Mouse (Mus musculus) midbrain, embryonic 16.5 days (tissue): ENCODE results near the gene Rasgef1a. TPM values are rescaled to one million over a fixed set of nuclear protein-coding genes. Genes with fewer than 3 reads are reported as not detected.
A peak's percentile ranks its signal among the peaks of the same experiment; 100 is the strongest.

Experiments
- ATAC-seq: fragments of 200-750 bp; cut with Nextera tagmentation; 2 replicates; pipeline ENCODE4 v1.8.0; 2017; ENCODE audit warnings: moderate TSS enrichment
- H3K27ac ChIP-seq: fragments of 300-500 bp; sonication (generic); 2 replicates; pipeline ENCODE4 v1.5.1; 2014; ENCODE audit warnings: mild to moderate bottlenecking, low read length, mixed read lengths
- H3K27me3 ChIP-seq: fragments of 300-500 bp; sonication (generic); 2 replicates; pipeline ENCODE4 v1.6.1; 2014; ENCODE audit warnings: low read depth, low read length, mixed read lengths; ENCODE audit not compliant: control insufficient read depth, insufficient read depth
- H3K36me3 ChIP-seq: fragments of 300-500 bp; sonication (generic); 2 replicates; pipeline ENCODE4 v1.6.1; 2014; ENCODE audit warnings: mild to moderate bottlenecking, low read length, moderate library complexity, mixed read lengths; ENCODE audit not compliant: control insufficient read depth, insufficient read depth
- H3K4me1 ChIP-seq: fragments of 300-500 bp; sonication (generic); 2 replicates; pipeline ENCODE4 v1.6.1; 2014; ENCODE audit warnings: mild to moderate bottlenecking, low read length, mixed read lengths; ENCODE audit not compliant: control insufficient read depth, insufficient read depth
- H3K4me2 ChIP-seq: fragments of 300-500 bp; sonication (generic); 2 replicates; pipeline ENCODE4 v1.6.1; 2014; ENCODE audit warnings: mild to moderate bottlenecking, low read length, mixed read lengths
- H3K4me3 ChIP-seq: fragments of 300-500 bp; sonication (generic); 2 replicates; pipeline ENCODE4 v1.5.1; 2014; ENCODE audit warnings: low read depth, mild to moderate bottlenecking, low read length, moderate library complexity, mixed read lengths
- H3K9ac ChIP-seq: fragments of 300-500 bp; sonication (generic); 2 replicates; pipeline ENCODE4 v1.6.1; 2014; ENCODE audit warnings: low read depth, low read length, mixed read lengths
- H3K9me3 ChIP-seq: fragments of 300-500 bp; sonication (generic); replicated peaks from 2 replicates; pipeline ENCODE4 v1.6.1; 2014; ENCODE audit warnings: mild to moderate bottlenecking, low read length, mixed read lengths; ENCODE audit not compliant: control insufficient read depth, poor library complexity, severe bottlenecking
- WGBS: fragments of 180-500 bp; shearing (Covaris S2); extraction: QIAGEN DNeasy Blood & Tissue Kit; methylation state at CpG from one replicate; pipeline ENCODE4 v1.1.7; 2014; 5-methylcytosine and 5-hydroxymethylcytosine counted together
- polyA plus RNA-seq: library from polyadenylated mRNA; unstranded; fragments of >200 nt; fragmentation: Nextera tagmentation; extraction: Ambion mirVana; gene quantifications from 2 replicates; pipeline ENCODE4 v1.2.1, GENCODE M21; 2015

Rasgef1a gene
- polyA plus RNA-seq, 1 experiment from 2014 or later = 8.8 TPM

GRCm38 (mm10) chr6:118001272-118001671, 10.0 kb upstream of the Rasgef1a start:
- Histone ChIP-seq H3K27me3 (no peaks in the 10 kb centered on the region), H3K36me3 (no peaks in the 10 kb centered on the region), H3K4me1 (no peaks in the 10 kb centered on the region), H3K4me2 (no peak overlapping the region), H3K9ac (no peak overlapping the region), H3K9me3 (no peaks in the 10 kb centered on the region), H3K4me3 (no peak overlapping the region), H3K27ac (no peak overlapping the region)
- WGBS = 16% methylated on average over 3 of the region's 3 CpGs
- no peak for ATAC-seq

DNA sequence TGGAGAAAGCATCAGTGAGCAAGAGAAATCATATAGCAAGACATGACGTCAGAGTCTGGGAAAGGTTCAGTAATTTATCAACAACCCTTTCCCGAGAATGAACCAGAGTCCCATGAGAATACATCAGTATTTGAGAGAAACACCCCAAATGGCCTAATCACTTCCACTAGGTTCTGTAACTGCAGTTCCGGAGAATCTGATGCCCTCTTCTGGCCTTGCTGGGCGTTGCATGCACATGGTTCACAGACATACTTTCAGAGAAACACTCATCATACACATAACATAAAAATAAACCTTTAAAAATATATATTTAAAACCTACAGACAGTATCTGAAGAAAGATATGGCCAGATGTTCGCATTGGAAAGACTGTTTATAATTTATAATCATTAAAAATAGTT, 3.9 kb upstream of the Rasgef1a start:
- WGBS = 63% methylated on average over 5 of the region's 5 CpGs
- Histone ChIP-seq H3K4me1 (peaks cover 8% of the 10 kb centered on the region), H3K9ac (no peak overlapping the region), H3K27ac (no peak overlapping the region), H3K27me3 (0 out of 2 replicates have a peak, but pooled peaks cover 2% of the 10 kb centered on the region), H3K36me3 (no peaks in the 10 kb centered on the region), H3K4me2 (no peak overlapping the region), H3K9me3 (peaks cover 3% of the 10 kb centered on the region; the same call in 1 of the 2 replicates), H3K4me3 (no peak overlapping the region)
- ATAC-seq = no peak

DNA sequence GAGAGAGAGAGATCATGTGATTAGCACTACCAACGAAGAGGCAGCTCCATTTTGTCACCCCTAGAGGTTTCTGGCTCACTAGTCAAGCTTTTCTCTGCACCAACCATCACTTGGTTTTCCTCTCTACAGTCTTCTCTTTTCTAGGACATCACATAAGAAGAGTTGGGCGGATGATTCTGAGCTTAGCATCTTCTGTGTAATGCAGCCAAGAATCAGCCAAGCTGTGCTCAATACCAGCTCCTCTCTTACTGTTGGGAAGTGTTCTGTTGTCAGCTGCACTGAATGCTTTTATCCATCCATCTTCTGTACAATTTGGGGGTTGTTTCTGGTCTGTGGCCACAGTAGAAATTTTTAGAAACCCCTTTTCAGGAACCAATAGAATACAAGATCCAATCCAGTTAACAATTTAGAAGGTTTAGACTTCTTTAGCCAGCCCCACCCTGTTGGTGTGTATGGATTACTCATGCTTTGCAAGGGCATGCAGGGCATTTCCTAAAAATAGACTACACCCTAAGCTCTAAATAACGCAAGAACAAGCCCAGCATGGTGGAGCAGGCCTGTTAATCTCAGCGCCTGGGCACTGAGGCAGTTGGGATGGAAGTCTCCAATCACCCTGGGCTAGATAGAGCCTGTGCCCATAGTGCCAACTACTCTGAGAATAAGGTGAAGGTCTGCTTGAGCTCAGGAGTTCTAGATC, 3.2 kb upstream of the Rasgef1a start:
- H3K9ac ChIP-seq = no peak overlapping the region
- no peak overlapping the region for H3K27ac ChIP-seq
- ATAC-seq = no peak
- no peak overlapping the region for H3K4me2 ChIP-seq
- no peak overlapping the region for H3K4me3 ChIP-seq
- H3K27me3 ChIP-seq = 0 out of 2 replicates have a peak, but pooled peaks cover 2% of the 10 kb centered on the region
- no peaks in the 10 kb centered on the region for H3K36me3 ChIP-seq
- peaks cover 14% of the 10 kb centered on the region for H3K4me1 ChIP-seq
- WGBS = 80% methylated on average over 4 of the region's 4 CpGs
- H3K9me3 ChIP-seq = peaks cover 3% of the 10 kb centered on the region; the same call in 1 of the 2 replicates

DNA sequence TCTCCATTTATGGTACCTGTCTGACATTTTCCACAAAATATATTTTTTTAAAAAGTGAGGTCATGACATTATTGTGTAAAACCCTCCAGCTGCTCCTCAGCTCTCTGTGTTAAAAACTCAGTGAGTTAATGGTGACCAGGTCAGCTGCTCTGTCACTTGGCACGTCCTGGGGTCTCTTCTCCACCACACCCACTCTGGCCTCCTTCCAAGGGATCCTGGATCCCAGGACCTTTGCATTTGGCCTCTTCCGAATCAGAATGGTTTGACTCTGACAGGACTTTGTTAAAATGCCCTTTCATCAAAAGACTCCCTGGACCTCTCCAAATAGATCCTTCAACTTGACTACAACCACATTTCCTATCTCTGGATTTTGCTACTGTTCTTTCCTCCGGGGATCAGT, 982 bp upstream of the Rasgef1a start:
- no peaks in the 10 kb centered on the region for H3K36me3 ChIP-seq
- peaks cover 21% of the 10 kb centered on the region for H3K4me1 ChIP-seq
- H3K27ac ChIP-seq = no peak overlapping the region

GRCm38 (mm10) chr6:118011616-118012316, 528 bp downstream of the Rasgef1a start:
- Histone ChIP-seq H3K4me1 (peaks cover 34% of the 10 kb centered on the region), H3K4me3 (peak overlapping the region; percentile 69), H3K27ac (peak overlapping the region; percentile 74), H3K9me3 (peaks cover 3% of the 10 kb centered on the region; the same call in 1 of the 2 replicates), H3K4me2 (peak overlapping the region; percentile 80), H3K9ac (peak overlapping the region; percentile 81), H3K36me3 (no peaks in the 10 kb centered on the region), H3K27me3 (0 out of 2 replicates have a peak, but pooled peaks cover 2% of the 10 kb centered on the region)
- ATAC-seq = peak; percentile 44
- WGBS = 8% methylated on average over 36 of the region's 38 CpGs

More for the DNA sequence above, 982 bp upstream of the Rasgef1a start:
- ATAC-seq = no peak
- Histone ChIP-seq H3K27me3 (0 out of 2 replicates have a peak, but pooled peaks cover 2% of the 10 kb centered on the region), H3K4me2 (peak overlapping the region; percentile 80), H3K9me3 (peaks cover 3% of the 10 kb centered on the region; the same call in 1 of the 2 replicates), H3K9ac (no peak overlapping the region), H3K4me3 (no peak overlapping the region)
- 74% methylated on average over 3 of the region's 3 CpGs for WGBS

DNA sequence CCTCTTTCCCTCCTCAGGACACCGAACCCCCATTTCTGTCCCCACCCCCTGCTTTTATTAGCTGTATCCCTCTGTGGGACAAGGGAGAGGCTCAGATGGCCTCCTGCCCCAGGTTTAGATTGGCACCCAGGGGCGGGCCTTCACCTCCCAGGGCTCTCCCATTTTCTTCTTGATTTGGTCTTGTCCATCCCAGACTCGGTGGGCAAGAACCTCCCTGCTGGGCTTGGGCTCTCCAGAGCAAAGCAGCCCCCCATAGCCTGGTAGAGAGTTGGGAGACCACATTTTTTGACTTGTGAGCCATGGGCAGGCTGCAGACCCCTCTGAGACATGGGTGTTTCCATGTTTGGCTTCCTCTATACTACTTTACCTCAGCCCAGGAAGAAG, 1.1 kb downstream of the Rasgef1a start:
- 75% methylated on average over 3 of the region's 3 CpGs for WGBS
- H3K4me3 ChIP-seq = peak overlapping the region; percentile 69
- H3K9me3 ChIP-seq = peaks cover under 1% of the 10 kb centered on the region; the same call in 1 of the 2 replicates
- ATAC-seq = no peak
- H3K36me3 ChIP-seq = no peaks in the 10 kb centered on the region
- peaks cover 34% of the 10 kb centered on the region for H3K4me1 ChIP-seq
- H3K4me2 ChIP-seq = peak overlapping the region; percentile 80
- peak overlapping the region; percentile 81; the same call in 1 of the 2 replicates for H3K9ac ChIP-seq
- 0 out of 2 replicates have a peak, but pooled peaks cover 2% of the 10 kb centered on the region for H3K27me3 ChIP-seq
- H3K27ac ChIP-seq = peak overlapping the region; percentile 74

DNA sequence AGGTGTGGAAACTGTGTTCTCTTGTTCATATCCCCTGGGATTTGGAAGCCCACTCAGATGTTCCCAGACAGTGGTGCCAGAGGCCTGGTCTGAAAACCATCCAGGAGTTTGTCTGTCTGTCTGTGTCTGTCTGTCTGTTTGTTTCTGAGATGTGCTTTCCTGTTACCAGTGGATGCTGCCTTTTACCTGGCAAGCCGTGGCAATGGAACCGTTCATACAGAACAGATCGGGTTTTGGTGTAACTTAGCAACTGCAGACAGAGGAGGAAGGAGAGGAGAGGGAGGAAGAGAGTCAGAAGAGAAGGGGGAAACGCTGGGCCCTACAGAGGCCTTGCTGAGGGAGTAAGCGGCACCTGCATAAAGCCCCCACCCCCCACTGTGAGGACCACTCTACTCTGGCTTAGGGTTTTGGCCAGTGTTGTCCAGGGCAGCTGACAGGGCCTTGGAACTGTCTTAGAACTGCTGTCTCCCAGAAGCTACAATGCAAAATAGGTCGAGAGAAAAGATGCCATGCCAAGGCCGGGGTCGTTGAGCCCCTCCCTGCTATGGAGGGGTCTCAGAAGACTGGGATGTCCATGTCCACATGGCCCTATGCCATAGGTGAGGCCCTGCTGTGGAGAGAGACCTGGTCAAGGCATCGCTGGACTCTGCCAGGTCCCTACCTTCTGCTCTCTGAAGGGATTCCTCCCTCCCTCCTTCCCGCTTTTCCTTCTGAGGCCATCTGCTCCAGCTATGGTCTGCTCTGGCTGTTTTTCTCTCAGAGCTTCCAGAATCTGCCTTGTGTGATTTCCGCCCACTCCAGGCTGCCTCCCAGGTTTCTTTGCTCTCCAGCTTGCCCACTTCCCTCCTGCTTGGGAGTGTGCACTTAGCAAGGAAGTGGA, 2.0 kb downstream of the Rasgef1a start:
- H3K4me1 ChIP-seq = peaks cover 36% of the 10 kb centered on the region
- no peaks in the 10 kb centered on the region for H3K9me3 ChIP-seq
- 65% methylated on average over 11 of the region's 11 CpGs for WGBS
- peak overlapping the region; percentile 80 for H3K4me2 ChIP-seq
- H3K27me3 ChIP-seq = 0 out of 2 replicates have a peak, but pooled peaks cover 2% of the 10 kb centered on the region
- no peaks in the 10 kb centered on the region for H3K36me3 ChIP-seq
- ATAC-seq = no peak
- H3K4me3 ChIP-seq = no peak overlapping the region; the same call in 1 of the 2 replicates
- H3K27ac ChIP-seq = peak overlapping the region; percentile 74
- H3K9ac ChIP-seq = peak overlapping the region; percentile 15

DNA sequence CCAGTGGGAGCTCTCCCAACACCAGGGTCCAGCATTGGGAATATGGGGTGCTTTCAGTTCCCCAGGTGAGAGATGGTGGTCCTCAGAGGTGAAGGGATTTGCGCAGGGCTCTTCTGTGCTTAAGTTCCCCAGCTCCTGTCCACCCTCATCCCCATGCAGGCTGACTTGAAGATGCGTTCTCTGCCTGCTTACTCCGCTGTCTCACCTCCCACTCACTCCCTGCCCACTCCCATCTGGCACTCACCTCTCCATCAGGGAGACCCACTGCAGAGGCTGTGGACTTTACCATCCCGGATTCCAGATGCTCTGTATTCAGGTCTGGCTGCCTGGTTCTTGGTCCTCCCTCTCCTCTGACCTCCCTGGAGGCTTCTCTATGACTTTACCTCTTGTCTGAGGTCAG, 3.6 kb downstream of the Rasgef1a start:
- H3K9me3 ChIP-seq = no peaks in the 10 kb centered on the region
- peak overlapping the region; percentile 84; the same call in 1 of the 2 replicates for H3K27ac ChIP-seq
- H3K4me1 ChIP-seq = peaks cover 46% of the 10 kb centered on the region
- H3K9ac ChIP-seq = no peak overlapping the region
- no peak overlapping the region for H3K4me2 ChIP-seq
- WGBS = 87% methylated on average over 4 of the region's 4 CpGs
- no peak for ATAC-seq
- H3K36me3 ChIP-seq = no peaks in the 10 kb centered on the region
- no peak overlapping the region for H3K4me3 ChIP-seq
- H3K27me3 ChIP-seq = 0 out of 2 replicates have a peak, but pooled peaks cover 2% of the 10 kb centered on the region
